Mouse (Mus musculus): ENCODE results near the gene Saysd1. TPM values are rescaled to one million over a fixed set of nuclear protein-coding genes. Genes with fewer than 3 reads are reported as not detected.
"Not testable (repeated sequence)": the region's sequence is repeated elsewhere in the genome, so short reads cannot be mapped to it uniquely, and the experiment has no call there.

Gene Saysd1
- total RNA-seq, 2 experiments from 2014 or later: 8.2 to 8.3 TPM

DNA sequence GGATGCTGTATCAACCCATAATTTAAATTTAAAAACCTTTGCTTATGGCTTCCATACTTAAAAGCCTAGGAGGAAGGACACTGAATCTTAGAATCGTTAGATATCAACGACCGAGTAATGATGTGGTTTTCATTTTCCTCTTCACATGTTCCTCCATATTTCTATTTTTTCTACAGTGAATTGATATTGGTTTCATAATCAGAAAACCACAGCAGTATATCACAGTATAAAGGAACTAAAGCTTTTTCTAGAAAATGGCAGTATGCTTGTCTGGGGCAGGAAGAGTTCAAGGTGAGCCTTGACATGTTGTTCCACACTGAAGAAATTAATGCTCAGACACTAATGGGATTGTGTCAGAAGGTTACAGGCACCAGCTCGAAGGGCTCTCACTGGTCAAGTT is 97.4 kb downstream of the Saysd1 start:
- no peak for DNase-seq

GRCm38 (mm10) chr14:20039795-20040194 is 98.5 kb downstream of the Saysd1 start:
- no peak for DNase-seq

GRCm38 (mm10) chr14:20032738-20033116 is 105.6 kb downstream of the Saysd1 start:
- no peak for DNase-seq

GRCm38 (mm10) chr14:20032016-20032737 is 106.2 kb downstream of the Saysd1 start:
- DNase-seq: no peak

DNA sequence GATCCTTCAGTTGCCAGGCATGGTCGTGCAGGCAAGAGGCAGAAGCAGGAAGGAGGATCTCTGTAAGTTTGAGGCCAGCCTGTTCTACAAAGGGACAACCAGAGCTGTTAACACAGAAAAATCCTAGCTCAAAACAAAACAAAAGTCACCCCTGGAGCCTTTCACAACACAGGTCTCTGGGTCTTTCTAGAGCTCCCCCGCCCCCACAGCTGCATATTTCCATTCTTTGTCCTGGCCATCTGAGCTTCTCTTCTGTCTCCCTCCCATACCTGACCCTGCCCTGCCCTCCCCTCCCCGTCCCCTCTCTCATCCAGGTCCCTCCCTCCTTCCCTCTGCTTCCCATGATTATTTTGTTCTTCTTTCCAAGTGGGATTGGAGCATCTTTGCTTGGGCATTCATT is 108.7 kb downstream of the Saysd1 start:
- no peak for DNase-seq

GRCm38 (mm10) chr14:20027475-20027874 is 110.9 kb downstream of the Saysd1 start:
- not testable (repeated sequence) for DNase-seq

Other genes starting within 250 kb of the Saysd1 start
- 10 to 100 TPM; 28.6 to 33.5 TPM for gene Gng2, start 160.9 kb downstream of the Saysd1 start, total RNA-seq (2021)
- gene Kcnk5, start 43.3 kb upstream of the Saysd1 start, total RNA-seq (2021): 10 to 100 TPM in 1 of 2 experiments, 1 to 10 TPM in 1; 8.6 to 13.9 TPM
- not detected for gene Kcnk16, start 130.7 kb upstream of the Saysd1 start, total RNA-seq (2021)
- gene Nudt13, start 156.2 kb upstream of the Saysd1 start, total RNA-seq (2021): 10 to 100 TPM; 38.7 to 47.9 TPM
- 10 to 100 TPM; 40.9 to 42.2 TPM for gene Ecd, start 209.6 kb upstream of the Saysd1 start, total RNA-seq (2021)
- gene Fam149b, start 209.6 kb upstream of the Saysd1 start, total RNA-seq (2021): 10 to 100 TPM; 32.4 to 33.8 TPM

Measured in adrenal gland, postnatal 36 days (tissue).